13 mouse cellular contexts compared by ENCODE assay signal in the genomic region with DNA sequence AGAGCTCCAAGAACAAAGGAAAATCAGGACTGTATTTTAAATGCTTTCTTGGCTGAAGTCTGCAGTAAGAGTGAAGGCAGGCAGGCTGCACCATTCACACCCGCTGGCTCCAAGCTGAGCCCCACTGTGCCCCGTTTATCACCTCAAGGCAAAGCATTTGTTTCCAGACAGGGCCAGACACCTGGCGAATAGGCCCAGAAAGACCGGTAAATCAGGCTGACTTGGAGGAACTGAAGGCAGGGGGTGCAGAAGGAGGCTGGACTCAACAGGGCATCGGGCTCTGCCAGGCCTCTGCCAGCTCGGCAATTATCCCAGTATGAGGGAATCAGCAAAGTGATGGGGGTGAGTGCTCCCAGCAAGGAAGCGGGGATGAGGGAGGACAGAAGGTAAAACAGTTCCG. TPM values are rescaled to one million over a fixed set of nuclear protein-coding genes. Genes with fewer than 3 reads are reported as not detected.
A peak's percentile ranks its signal among the peaks of the same experiment; 100 is the strongest.
DNase-seq lines count a peak whose midpoint lies in the region; ATAC-seq and TF ChIP-seq lines count a peak whose summit lies in the region.
"Had no signal": no experiment of that assay in that cellular context is flagged by ENCODE, and none has a peak within 500 bp of the region (broad histone marks: within the 10 kb centered on the region; RNA-seq: fewer than 3 reads in every experiment).

No protein-coding gene starts in this region.

- DNase-seq in thymus, postnatal 14 days = peak; percentile 45
- DNase-seq in thymus, adult 2 months = no peak
- DNase-seq in cerebellum, postnatal 25 days = peak; percentile 55 to 72
- DNase-seq in thymus, postnatal 4 days = peak; percentile 57
- no peak for DNase-seq in heart, postnatal 4 days
- DNase-seq in adrenal gland, postnatal 36 days = no peak
- DNase-seq: heart, adult 18-20 months; kidney, adult 2 months; liver; lung, adult 2 months; right cerebral cortex, postnatal 14 days had no signal

- no peak overlapping the region for H3K9ac ChIP-seq in forebrain, embryonic 15.5 days (replicated peaks)
- H3K9ac ChIP-seq in forebrain, embryonic 13.5 days = no peak overlapping the region

- no peak overlapping the region for H3K4me3 ChIP-seq in forebrain, embryonic 15.5 days
- H3K4me3 ChIP-seq in forebrain, embryonic 13.5 days = no peak overlapping the region
- H3K4me3 ChIP-seq in thymus, adult 2 months (ENCODE audit: control insufficient read depth, insufficient read depth, low read length) = no peak overlapping the region

- H3K4me1 ChIP-seq in forebrain, embryonic 15.5 days = peaks cover 12% of the 10 kb centered on the region
- H3K4me1 ChIP-seq in forebrain, embryonic 13.5 days = peaks cover 13% of the 10 kb centered on the region
- H3K4me1 ChIP-seq in thymus, adult 2 months (replicated peaks; ENCODE audit: control insufficient read depth, insufficient read depth, low read length) = peaks cover 30% of the 10 kb centered on the region

- ATAC-seq in forebrain, embryonic 15.5 days (replicated peaks) = no peak
- no peak for ATAC-seq in forebrain, embryonic 13.5 days

- H3K36me3 ChIP-seq in forebrain, embryonic 15.5 days = no peaks in the 10 kb centered on the region
- no peaks in the 10 kb centered on the region for H3K36me3 ChIP-seq in forebrain, embryonic 13.5 days (ENCODE audit: poor library complexity, severe bottlenecking)
- no peaks in the 10 kb centered on the region for H3K36me3 ChIP-seq in thymus, adult 2 months (ENCODE audit: control insufficient read depth, insufficient read depth, low read length)

- no peaks in the 10 kb centered on the region for H3K27me3 ChIP-seq in forebrain, embryonic 15.5 days
- H3K27me3 ChIP-seq in forebrain, embryonic 13.5 days = 0 out of 2 replicates have a peak, but pooled peaks cover 2% of the 10 kb centered on the region
- H3K27me3 ChIP-seq in thymus, adult 2 months (ENCODE audit: control insufficient read depth, insufficient read depth, low read length) = no peaks in the 10 kb centered on the region

- peak overlapping the region; percentile 31; the same call in 1 of the 2 replicates for H3K27ac ChIP-seq in forebrain, embryonic 15.5 days (replicated peaks)
- no peak overlapping the region for H3K27ac ChIP-seq in forebrain, embryonic 13.5 days
- no peak overlapping the region for H3K27ac ChIP-seq in thymus, adult 2 months (ENCODE audit: control insufficient read depth, insufficient read depth, low read length)

- no peaks in the 10 kb centered on the region for H3K9me3 ChIP-seq in forebrain, embryonic 15.5 days
- H3K9me3 ChIP-seq in forebrain, embryonic 13.5 days (replicated peaks) = no peaks in the 10 kb centered on the region

- TF ChIP-seq POLR2A in thymus, adult 2 months (IDR thresholded peaks at IDR 0.05; ENCODE audit: control insufficient read depth, extremely low read depth, insufficient read depth, low read length, poor library complexity) = no peak

- WGBS in forebrain, embryonic 15.5 days = 29% methylated on average over 8 of the region's 8 CpGs
- WGBS in forebrain, embryonic 13.5 days = 31% methylated on average over 8 of the region's 8 CpGs
- WGBS in thymus, adult 2 months = 43% methylated on average over 8 of the region's 8 CpGs

- no peak overlapping the region for H3K4me2 ChIP-seq in forebrain, embryonic 15.5 days (replicated peaks)
- no peak overlapping the region for H3K4me2 ChIP-seq in forebrain, embryonic 13.5 days

- TF ChIP-seq CTCF in thymus, adult 2 months (IDR thresholded peaks at IDR 0.05; ENCODE audit: borderline replicate concordance, control insufficient read depth, extremely low read depth, insufficient read depth, low read length, poor library complexity) = no peak

RNA-seq across cellular contexts. Expression of a gene that starts 19.8 kb away (rescaled TPM):
- 45.8 and 46.1 TPM in 2 replicates for polyA plus RNA-seq in forebrain, embryonic 15.5 days (2015; fragmentation: Nextera tagmentation; extraction: Ambion mirVana)
- 51.0 and 51.4 TPM in 2 replicates for polyA plus RNA-seq in forebrain, embryonic 13.5 days (2015; fragmentation: Nextera tagmentation; extraction: Ambion mirVana)
- polyA plus RNA-seq in thymus, adult 2 months (2012; rRNA removed) = 13.7 and 15.3 TPM in 2 replicates
- total RNA-seq in heart, postnatal 4 days (2021) = 10 to 100 TPM; 58.3 to 61.5 TPM
- 10 to 100 TPM; 76.8 to 79.5 TPM for total RNA-seq in adrenal gland, postnatal 36 days (2021)

RNA-seq across cellular contexts. Expression of a gene that starts 39.1 kb away (rescaled TPM):
- 2.8 and 2.9 TPM in 2 replicates for polyA plus RNA-seq in forebrain, embryonic 15.5 days (2015; fragmentation: Nextera tagmentation; extraction: Ambion mirVana)
- 2.8 and 3.2 TPM in 2 replicates for polyA plus RNA-seq in forebrain, embryonic 13.5 days (2015; fragmentation: Nextera tagmentation; extraction: Ambion mirVana)
- polyA plus RNA-seq in thymus, adult 2 months (2012; rRNA removed) = 15.8 and 16.7 TPM in 2 replicates
- 10 to 100 TPM; 18.9 to 21.3 TPM for total RNA-seq in heart, postnatal 4 days (2021)
- total RNA-seq in adrenal gland, postnatal 36 days (2021) = 10 to 100 TPM; 33.7 to 40.7 TPM

RNA-seq across cellular contexts. Expression of a gene that starts 39.4 kb away (rescaled TPM):
- 3.0 and 3.2 TPM in 2 replicates for polyA plus RNA-seq in forebrain, embryonic 15.5 days (2015; fragmentation: Nextera tagmentation; extraction: Ambion mirVana)
- polyA plus RNA-seq in forebrain, embryonic 13.5 days (2015; fragmentation: Nextera tagmentation; extraction: Ambion mirVana) = 3.8 and 4.1 TPM in 2 replicates
- 0.07 and 0.08 TPM in 2 replicates for polyA plus RNA-seq in thymus, adult 2 months (2012; rRNA removed)
- total RNA-seq in heart, postnatal 4 days (2021) = under 1 TPM; 0.19 to 0.23 TPM
- total RNA-seq in adrenal gland, postnatal 36 days (2021) = under 1 TPM; 0.33 to 0.46 TPM

RNA-seq across cellular contexts. Expression of a gene that starts 47.1 kb away (rescaled TPM):
- 7.3 and 7.9 TPM in 2 replicates for polyA plus RNA-seq in forebrain, embryonic 15.5 days (2015; fragmentation: Nextera tagmentation; extraction: Ambion mirVana)
- polyA plus RNA-seq in forebrain, embryonic 13.5 days (2015; fragmentation: Nextera tagmentation; extraction: Ambion mirVana) = 6.5 and 8.4 TPM in 2 replicates
- 5.7 TPM in 2 replicates for polyA plus RNA-seq in thymus, adult 2 months (2012; rRNA removed)
- total RNA-seq in heart, postnatal 4 days (2021) = 10 to 100 TPM; 18.1 TPM
- 10 to 100 TPM; 13.9 to 24.5 TPM for total RNA-seq in adrenal gland, postnatal 36 days (2021)

Comparison
In these comparisons a context has a peak if more than half of its experiments do, and no peak if none do; other contexts are left out.
1. DNase-seq: peak in thymus, postnatal 14 days (single experiment), cerebellum, postnatal 25 days (2 of 2) and thymus, postnatal 4 days (single experiment); none in thymus, adult 2 months (single experiment), heart, postnatal 4 days (single experiment) and adrenal gland, postnatal 36 days (0 of 2).